Mouse (Mus musculus) E14TG2a.4 (cell line): ENCODE measurements around the gene Rdh16.

ENCODE experiments used
- H3K27me3 ChIP-seq: 2 replicates; pipeline ENCODE4 v1.6.1; 2014; ENCODE audit warnings: low read length, control low read depth; ENCODE audit not compliant: insufficient read depth
- H3K36me3 ChIP-seq: 2 replicates; pipeline ENCODE4 v1.6.1; 2014; ENCODE audit warnings: low read length, control low read depth; ENCODE audit not compliant: insufficient read depth
- H3K4me1 ChIP-seq: replicated peaks from 2 replicates; pipeline ENCODE4 v1.6.1; 2014; ENCODE audit warnings: low read depth, low read length, control low read depth
- H3K4me3 ChIP-seq: replicated peaks from 2 replicates; pipeline ENCODE4 v1.5.1; 2014; ENCODE audit warnings: mild to moderate bottlenecking, low read length
- H3K9me3 ChIP-seq: 2 replicates; pipeline ENCODE4 v1.6.1; 2014; ENCODE audit warnings: low read length, control low read depth
- CTCF ChIP-seq: conservative IDR thresholded peaks from 2 replicates; pipeline ENCODE4 v1.5.1; 2014; ENCODE audit warnings: low read length
- NANOG ChIP-seq: IDR thresholded peaks from 2 replicates; pipeline ENCODE4 v1.6.1; 2014; ENCODE audit warnings: borderline replicate concordance, low read length, mixed read lengths
- POU5F1 ChIP-seq: IDR thresholded peaks from 2 replicates; pipeline ENCODE4 v1.6.1; 2014; ENCODE audit warnings: low read length, borderline replicate concordance

The Rdh16 gene

GRCm38 (mm10) chr10:127856376-127856775, 55.4 kb downstream of the Rdh16 start:
- H3K9me3 ChIP-seq = no peaks in the 10 kb centered on the region
- H3K4me3 ChIP-seq = no peak overlapping the region
- H3K4me1 ChIP-seq = no peaks in the 10 kb centered on the region
- TF ChIP-seq NANOG (no peak), CTCF (no peak), POU5F1 (no peak)
- no peaks in the 10 kb centered on the region for H3K36me3 ChIP-seq
- peaks cover 6% of the 10 kb centered on the region; the same call in 1 of the 2 replicates for H3K27me3 ChIP-seq

GRCm38 (mm10) chr10:127864931-127865330, 64.0 kb downstream of the Rdh16 start:
- no peaks in the 10 kb centered on the region for H3K9me3 ChIP-seq
- H3K36me3 ChIP-seq = no peaks in the 10 kb centered on the region
- peaks cover 4% of the 10 kb centered on the region; the same call in 1 of the 2 replicates for H3K27me3 ChIP-seq
- no peak overlapping the region for H3K4me3 ChIP-seq
- H3K4me1 ChIP-seq = no peaks in the 10 kb centered on the region
- TF ChIP-seq NANOG = no peak

- no peaks in the 10 kb centered on the region for H3K36me3 ChIP-seq
- H3K4me3 ChIP-seq = no peak within 1 kb of the TSS
- TF ChIP-seq CTCF (no peak), POU5F1 (no peak), NANOG (no peak)
- peaks cover 4% of the 10 kb centered on the region; the same call in 1 of the 2 replicates for H3K9me3 ChIP-seq
- peaks cover 2% of the 10 kb centered on the region; the same call in 1 of the 2 replicates for H3K27me3 ChIP-seq
- H3K4me1 ChIP-seq = peaks cover 4% of the 10 kb centered on the region
These were observed 65.3 kb downstream of the Rdh16 start, which contains the start of gene Rdh16f2 for GRCm38 (mm10) chr10:127866232-127866631. Rdh16f2 (plus strand) TSS chr10:127866474.

- peaks cover 4% of the 10 kb centered on the region; the same call in 1 of the 2 replicates for H3K9me3 ChIP-seq
- no peaks in the 10 kb centered on the region for H3K27me3 ChIP-seq
- H3K36me3 ChIP-seq = no peaks in the 10 kb centered on the region
- H3K4me1 ChIP-seq = peaks cover 8% of the 10 kb centered on the region
- H3K4me3 ChIP-seq = no peak overlapping the region
- TF ChIP-seq CTCF (peak; percentile 32), NANOG (no peak)
These were observed 71.5 kb downstream of the Rdh16 start for GRCm38 (mm10) chr10:127872484-127872883.

- Histone ChIP-seq H3K4me1 (peaks cover 44% of the 10 kb centered on the region), H3K36me3 (no peaks in the 10 kb centered on the region), H3K27me3 (no peaks in the 10 kb centered on the region), H3K9me3 (no peaks in the 10 kb centered on the region), H3K4me3 (no peak overlapping the region)
- TF ChIP-seq NANOG = no peak
- no peak for TF ChIP-seq CTCF
- TF ChIP-seq POU5F1 = no peak
These were observed 76.7 kb downstream of the Rdh16 start for GRCm38 (mm10) chr10:127877681-127878080.

- no peaks in the 10 kb centered on the region for H3K9me3 ChIP-seq
- peaks cover 48% of the 10 kb centered on the region for H3K4me1 ChIP-seq
- no peak for TF ChIP-seq POU5F1
- TF ChIP-seq NANOG = no peak
- TF ChIP-seq CTCF = no peak
- no peak overlapping the region; the same call in 1 of the 2 replicates for H3K4me3 ChIP-seq
- no peaks in the 10 kb centered on the region for H3K27me3 ChIP-seq
- no peaks in the 10 kb centered on the region for H3K36me3 ChIP-seq
These were observed 77.5 kb downstream of the Rdh16 start for GRCm38 (mm10) chr10:127878262-127879057.

GRCm38 (mm10) chr10:127879155-127879688, 78.3 kb downstream of the Rdh16 start:
- H3K9me3 ChIP-seq = no peaks in the 10 kb centered on the region
- TF ChIP-seq POU5F1 (no peak), CTCF (no peak), NANOG (no peak)
- no peaks in the 10 kb centered on the region for H3K27me3 ChIP-seq
- peaks cover 56% of the 10 kb centered on the region for H3K4me1 ChIP-seq
- no peaks in the 10 kb centered on the region for H3K36me3 ChIP-seq
- no peak overlapping the region for H3K4me3 ChIP-seq

GRCm38 (mm10) chr10:127881041-127881440, 80.1 kb downstream of the Rdh16 start:
- Histone ChIP-seq H3K36me3 (no peaks in the 10 kb centered on the region), H3K27me3 (no peaks in the 10 kb centered on the region), H3K9me3 (no peaks in the 10 kb centered on the region), H3K4me1 (peaks cover 62% of the 10 kb centered on the region), H3K4me3 (no peak overlapping the region)
- TF ChIP-seq CTCF = no peak
- TF ChIP-seq NANOG = peak; percentile 13; the same call in 1 of the 2 replicates

- Histone ChIP-seq H3K4me3 (no peak overlapping the region), H3K4me1 (peaks cover 33% of the 10 kb centered on the region), H3K9me3 (peaks cover 6% of the 10 kb centered on the region; the same call in 1 of the 2 replicates), H3K27me3 (no peaks in the 10 kb centered on the region), H3K36me3 (no peaks in the 10 kb centered on the region)
- TF ChIP-seq POU5F1 = no peak
- no peak for TF ChIP-seq NANOG
- no peak for TF ChIP-seq CTCF
These were observed 85.6 kb downstream of the Rdh16 start for GRCm38 (mm10) chr10:127886551-127886950.
